Mouse (Mus musculus) ovary, adult 10 weeks (tissue): ENCODE results near the gene Olfr96. TPM values are rescaled to one million over a fixed set of nuclear protein-coding genes. Genes with fewer than 3 reads are reported as not detected.

Experiments used
- polyA plus RNA-seq: library from polyadenylated mRNA; stranded (reverse); fragments of 350-450 nt; fragmentation: Illumina TruSeq; extraction: RNeasy Lipid Tissue Mini Kit (QIAGEN cat#74804); gene quantifications from one replicate; pipeline ENCODE4 v1.2.3, GENCODE M21; 2014

Olfr96 gene
- not detected for polyA plus RNA-seq

GRCm38 (mm10) chr17:37219846-37220245 is at the start of gene Olfr96:
Olfr96 (plus strand) TSS chr17:37220146.

DNA sequence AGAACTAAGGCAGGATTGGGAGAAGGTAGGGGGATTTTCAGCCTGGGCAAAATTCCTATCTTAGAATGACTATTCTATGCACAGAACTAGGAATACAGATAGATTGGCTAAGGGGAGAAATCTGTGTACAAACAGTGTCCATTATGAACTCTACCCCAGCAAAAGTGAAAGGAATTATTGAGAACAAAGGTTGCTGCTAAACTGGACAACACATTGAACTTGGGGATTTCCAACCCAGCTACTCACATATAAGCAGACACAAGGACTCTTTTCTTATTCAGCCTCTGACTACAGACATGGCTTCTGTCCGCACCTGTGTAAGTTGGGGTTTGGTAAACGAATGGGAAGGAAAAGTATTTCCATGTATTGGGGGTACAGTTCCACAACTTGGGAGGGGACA is 26.3 kb upstream of the Olfr96 start, which contains the start of gene Ubd:
Gene Ubd, plus strand, starts transcription at position 237 of the 400 bp plus-strand sequence.

DNA sequence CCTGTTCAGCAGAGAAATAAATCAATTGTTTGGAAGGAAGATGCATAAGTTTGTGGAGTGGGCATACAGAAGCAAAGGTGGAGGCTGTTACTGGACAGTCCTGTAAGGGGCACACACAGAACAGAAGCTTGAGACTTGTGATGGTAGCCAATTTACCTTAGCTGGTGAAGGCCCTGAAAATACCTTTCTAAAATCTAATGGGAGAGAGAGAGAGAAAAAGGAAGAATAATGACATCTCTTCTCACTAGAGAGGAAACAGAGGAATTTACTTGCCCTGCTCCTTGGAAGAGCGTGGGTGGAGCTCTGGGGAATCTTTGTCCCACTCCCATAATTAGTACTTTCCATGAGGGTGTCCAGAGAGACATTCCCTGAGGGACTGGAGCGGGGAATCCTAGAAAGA is 19.1 kb upstream of the Olfr96 start, which contains the start of gene Olfr94:
Gene Olfr94, minus strand, starts transcription at position 101 of the 400 bp plus-strand sequence.

DNA sequence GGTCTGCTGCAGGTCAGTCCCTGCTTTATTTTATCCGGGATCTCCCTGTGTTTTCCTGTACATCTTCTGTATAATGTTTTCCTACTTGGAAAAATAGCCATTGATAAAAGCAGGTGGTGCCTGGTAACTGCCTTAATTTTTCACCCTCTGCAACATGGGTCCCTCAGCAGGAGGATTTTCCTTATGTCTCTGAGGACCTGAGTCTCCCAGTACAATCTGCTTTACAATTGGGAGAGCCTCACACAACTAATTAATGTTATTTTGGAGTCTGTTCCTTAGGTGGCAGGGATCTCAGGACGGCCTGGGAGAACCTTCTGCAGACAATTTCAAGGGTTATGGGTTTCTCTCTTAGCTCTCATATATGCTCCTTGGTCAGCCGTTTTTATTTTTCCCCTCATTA is 6.9 kb upstream of the Olfr96 start, which contains the start of gene Olfr95:
Gene Olfr95, minus strand, starts transcription at position 101 of the 400 bp plus-strand sequence.

GRCm38 (mm10) chr17:37237230-37237629 is 17.3 kb downstream of the Olfr96 start, which contains the start of gene Olfr97:
Olfr97 (minus strand) TSS chr17:37237330.

DNA sequence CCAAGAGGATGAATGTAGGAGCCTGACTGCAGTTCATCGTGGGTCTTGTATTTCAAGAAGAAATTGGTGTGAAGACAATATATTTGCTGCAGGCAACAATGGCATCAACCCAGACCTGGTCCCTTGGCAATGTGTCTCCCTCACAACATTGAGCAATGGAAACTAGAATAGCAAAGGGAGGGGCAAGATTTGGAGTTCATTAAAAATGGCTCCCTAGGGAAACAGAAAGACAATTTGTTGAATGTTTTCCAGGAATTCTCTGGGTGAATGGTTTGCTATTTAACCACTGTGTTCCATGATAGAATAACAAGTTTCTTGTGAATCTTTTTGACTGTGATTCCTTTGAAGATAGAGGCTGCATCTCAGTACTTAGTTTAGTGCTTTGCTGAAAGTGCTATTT is 43.7 kb downstream of the Olfr96 start, which contains the start of gene Olfr98:
Gene Olfr98, minus strand, starts transcription at position 124 of the 400 bp plus-strand sequence.

GRCm38 (mm10) chr17:37270058-37270701 is 50.2 kb downstream of the Olfr96 start, which contains the start of gene H2-M3:
H2-M3 (plus strand) TSS chr17:37270220.

Other genes with a start within 250 kb of the Olfr96 start
- not detected for gene 2410137M14Rik, start 238.9 kb upstream of the Olfr96 start, polyA plus RNA-seq
- gene H2-M5, start 230.6 kb upstream of the Olfr96 start, polyA plus RNA-seq: not detected
- gene Zfp57, start 219.0 kb upstream of the Olfr96 start, polyA plus RNA-seq: 39.5 TPM
- gene Mog, start 196.7 kb upstream of the Olfr96 start, polyA plus RNA-seq: not detected
- gene Gabbr1, start 174.2 kb upstream of the Olfr96 start, polyA plus RNA-seq: 33.8 TPM
- not detected for gene Olfr90, start 131.6 kb upstream of the Olfr96 start, polyA plus RNA-seq
- gene Olfr91, start 121.9 kb upstream of the Olfr96 start, polyA plus RNA-seq: not detected
- not detected for gene Olfr92, start 100.1 kb upstream of the Olfr96 start, polyA plus RNA-seq
- not detected for gene Olfr93, start 58.7 kb upstream of the Olfr96 start, polyA plus RNA-seq
- not detected for gene Ubd, start 26.3 kb upstream of the Olfr96 start, polyA plus RNA-seq
- gene Olfr94, start 19.2 kb upstream of the Olfr96 start, polyA plus RNA-seq: not detected
- not detected for gene Olfr95, start 7.0 kb upstream of the Olfr96 start, polyA plus RNA-seq
- gene Olfr97, start 17.2 kb downstream of the Olfr96 start, polyA plus RNA-seq: not detected
- gene Olfr98, start 43.6 kb downstream of the Olfr96 start, polyA plus RNA-seq: not detected
- 3.9 TPM for gene H2-M3, start 50.1 kb downstream of the Olfr96 start, polyA plus RNA-seq
- not detected for gene Olfr99, start 63.3 kb downstream of the Olfr96 start, polyA plus RNA-seq
- gene Olfr101, start 84.2 kb downstream of the Olfr96 start, polyA plus RNA-seq: not detected
- gene Olfr102, start 96.9 kb downstream of the Olfr96 start, polyA plus RNA-seq: not detected
- not detected for gene Olfr103, start 119.6 kb downstream of the Olfr96 start, polyA plus RNA-seq
- not detected for gene Olfr104-ps, start 139.4 kb downstream of the Olfr96 start, polyA plus RNA-seq
- not detected for gene Olfr105-ps, start 158.9 kb downstream of the Olfr96 start, polyA plus RNA-seq
- not detected for gene Olfr106-ps, start 170.2 kb downstream of the Olfr96 start, polyA plus RNA-seq
- gene Olfr107, start 179.1 kb downstream of the Olfr96 start, polyA plus RNA-seq: not detected
- gene Olfr108, start 225.3 kb downstream of the Olfr96 start, polyA plus RNA-seq: not detected
- not detected for gene Olfr109, start 238.8 kb downstream of the Olfr96 start, polyA plus RNA-seq